Mouse (Mus musculus): Measurements from ENCODE around the gene 6030408B16Rik.

DNA sequence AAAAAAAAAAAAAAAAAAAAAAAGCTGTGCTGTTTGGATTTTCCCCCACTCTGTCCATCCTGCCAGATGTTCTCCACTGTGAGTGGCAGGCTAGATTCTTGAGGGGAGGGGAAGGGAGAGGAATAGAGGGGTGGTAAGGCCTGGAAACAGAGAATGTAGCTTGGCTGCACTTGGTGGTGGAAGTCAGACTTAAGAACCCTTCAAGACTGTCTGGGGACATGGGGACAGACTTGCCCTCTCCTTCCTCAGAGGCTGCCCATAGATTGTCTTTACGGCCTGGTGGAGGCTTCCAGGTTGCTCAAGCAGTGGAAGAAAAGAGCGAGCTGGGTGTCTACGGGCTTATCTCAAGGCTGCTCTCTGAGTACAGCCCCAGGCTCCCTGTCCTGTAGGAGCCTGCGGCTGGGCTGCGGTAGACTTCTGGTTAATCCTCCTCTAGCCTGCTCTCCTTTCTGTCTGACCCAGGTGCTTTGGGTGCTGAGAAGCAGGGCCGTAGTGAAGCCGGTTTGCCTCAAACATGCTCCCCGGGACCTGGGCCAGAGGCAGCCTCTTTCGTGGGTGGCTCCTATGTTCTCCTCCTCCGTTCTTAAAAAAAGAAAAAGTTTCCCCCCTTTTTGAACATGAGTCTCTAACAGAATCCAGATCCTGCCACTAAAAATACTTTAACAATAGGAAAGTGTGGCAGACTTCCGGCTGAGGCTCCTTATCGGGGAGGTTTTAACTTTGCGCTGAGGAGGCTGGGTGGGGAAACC lies 32.0 kb upstream of the 6030408B16Rik start:
- TF ChIP-seq CTCF (conservative IDR thresholded peaks at IDR 0.05; ENCODE audit: low read length) (no peak), NANOG (IDR thresholded peaks at IDR 0.05; ENCODE audit: borderline replicate concordance, low read length) (no peak), POU5F1 (IDR thresholded peaks at IDR 0.05; ENCODE audit: borderline replicate concordance, low read length) (no peak)

Data from E14TG2a.4 (cell line).